Mouse (Mus musculus): Measurements from ENCODE around the gene Mroh3. TPM values are rescaled to one million over a fixed set of nuclear protein-coding genes. Genes with fewer than 3 reads are reported as not detected.

Gene Mroh3
- total and polyA plus RNA-seq, 3 experiments, result not detected

DNA sequence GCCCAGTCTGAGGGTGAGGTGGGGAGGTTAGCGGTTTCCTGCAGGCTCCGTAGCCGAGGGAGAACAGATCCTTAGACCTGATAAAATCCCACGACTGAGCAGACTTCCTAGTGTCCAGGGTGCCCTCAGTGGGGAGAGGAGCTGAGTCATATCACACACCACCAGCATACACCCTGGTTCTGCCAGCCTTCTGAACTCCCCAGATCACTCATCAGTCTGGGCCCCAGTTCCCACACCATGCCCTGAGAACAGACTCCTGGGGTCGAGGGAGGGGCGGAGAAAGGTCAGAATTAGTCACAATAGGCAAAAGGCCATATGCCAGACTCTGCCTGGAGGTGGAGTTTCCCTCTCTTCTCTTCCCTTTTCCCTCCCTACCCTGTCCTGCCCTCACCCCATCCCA, 42.5 kb upstream of the Mroh3 start:
- intact Hi-C loops (cut with DNase I), result no loop called here
- Histone ChIP-seq H3K27me3 (ENCODE audit: control insufficient read depth, insufficient read depth, low read length) (peaks cover 5% of the 10 kb centered on the region; the same call in 1 of the 2 replicates), H3K27ac (no peak overlapping the region), H3K9ac (ENCODE audit: low read depth, low read length) (no peak overlapping the region), H3K36me3 (ENCODE audit: control insufficient read depth, insufficient read depth, low read length) (no peaks in the 10 kb centered on the region), H3K4me1 (ENCODE audit: control insufficient read depth, insufficient read depth, low read length) (no peaks in the 10 kb centered on the region), H3K79me2 (replicated peaks; ENCODE audit: control insufficient read depth, insufficient read depth, low read length) (no peaks in the 10 kb centered on the region), H3K4me3 (no peak overlapping the region)
- no peak for DNase-seq
- WGBS, result 34% methylated on average over 6 of the region's 6 CpGs
- TF ChIP-seq EP300 (IDR thresholded peaks at IDR 0.05; ENCODE audit: insufficient read depth, low read depth, low read length), result no peak

DNA sequence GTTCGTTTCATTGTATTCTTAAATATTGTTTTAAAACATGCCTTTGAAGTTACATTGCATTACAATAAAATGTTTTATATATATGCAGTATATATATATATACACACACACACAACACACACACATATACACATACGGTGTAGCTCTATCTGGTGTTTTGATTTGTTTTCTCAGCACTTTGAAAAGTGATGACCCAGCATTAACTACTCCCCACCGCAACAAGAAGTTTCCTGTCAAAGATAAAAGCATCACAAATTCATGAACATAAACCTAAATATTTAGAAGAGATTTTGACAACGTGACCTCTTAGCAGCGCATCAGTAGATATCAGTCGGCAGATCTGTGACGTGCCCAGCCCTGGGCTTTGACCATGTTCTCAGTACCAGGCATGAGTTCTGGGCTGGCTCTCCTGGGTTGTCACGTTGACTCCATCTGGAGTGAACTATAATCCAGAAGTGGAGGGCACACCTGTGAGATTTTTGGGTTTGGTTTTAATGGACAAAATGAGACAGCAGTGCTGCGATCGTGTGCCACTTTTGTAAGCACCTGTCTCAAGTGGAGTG, 42.0 kb upstream of the Mroh3 start:
- intact Hi-C loops (cut with DNase I), result no loop called here
- peaks cover 3% of the 10 kb centered on the region; the same call in 1 of the 2 replicates for H3K27me3 ChIP-seq (ENCODE audit: control insufficient read depth, insufficient read depth, low read length)
- WGBS, result 76% methylated on average over 10 of the region's 10 CpGs
- H3K4me3 ChIP-seq, result no peak overlapping the region
- H3K27ac ChIP-seq, result no peak overlapping the region
- no peaks in the 10 kb centered on the region for H3K79me2 ChIP-seq (replicated peaks; ENCODE audit: control insufficient read depth, insufficient read depth, low read length)
- H3K4me1 ChIP-seq (ENCODE audit: control insufficient read depth, insufficient read depth, low read length), result no peaks in the 10 kb centered on the region
- no peak for DNase-seq
- no peaks in the 10 kb centered on the region for H3K36me3 ChIP-seq (ENCODE audit: control insufficient read depth, insufficient read depth, low read length)
- TF ChIP-seq POLR2A (IDR thresholded peaks at IDR 0.05; ENCODE audit: insufficient read depth, low read depth, low read length) (no peak), EP300 (IDR thresholded peaks at IDR 0.05; ENCODE audit: insufficient read depth, low read depth, low read length) (no peak), CTCF (IDR thresholded peaks at IDR 0.05) (no peak)
- H3K9ac ChIP-seq (ENCODE audit: low read depth, low read length), result no peak overlapping the region

DNA sequence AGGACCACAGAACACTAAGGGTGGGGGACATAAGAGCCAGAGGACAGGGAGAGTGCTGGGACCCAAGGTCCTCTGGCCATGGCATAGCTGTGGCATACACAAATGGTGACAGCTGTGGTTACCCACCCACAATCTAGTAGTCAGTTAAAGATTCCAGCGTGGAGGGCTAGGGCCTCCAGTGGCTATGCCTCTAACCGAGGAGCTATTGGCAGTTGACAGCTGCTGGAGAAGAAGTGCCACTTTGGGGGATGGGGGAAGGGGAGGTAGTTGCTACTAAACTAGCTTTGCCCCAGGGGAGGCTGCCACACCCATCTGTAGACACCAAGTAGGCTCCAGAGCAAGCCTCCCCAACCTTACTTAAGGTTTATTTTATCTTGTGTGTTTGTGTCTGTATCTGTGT, 40.8 kb upstream of the Mroh3 start:
- no peaks in the 10 kb centered on the region for H3K4me1 ChIP-seq (ENCODE audit: control insufficient read depth, insufficient read depth, low read length)
- no peak for DNase-seq
- H3K79me2 ChIP-seq (replicated peaks; ENCODE audit: control insufficient read depth, insufficient read depth, low read length), result no peaks in the 10 kb centered on the region
- no peak for TF ChIP-seq CTCF (IDR thresholded peaks at IDR 0.05)
- TF ChIP-seq POLR2A (IDR thresholded peaks at IDR 0.05; ENCODE audit: insufficient read depth, low read depth, low read length), result no peak
- H3K9ac ChIP-seq (ENCODE audit: low read depth, low read length), result no peak overlapping the region
- H3K27me3 ChIP-seq (ENCODE audit: control insufficient read depth, insufficient read depth, low read length), result no peaks in the 10 kb centered on the region
- WGBS, result 33% methylated on average over 2 of the region's 2 CpGs
- H3K4me3 ChIP-seq, result no peak overlapping the region
- no peak overlapping the region for H3K27ac ChIP-seq
- intact Hi-C loops (cut with DNase I), result no loop called here
- no peaks in the 10 kb centered on the region for H3K36me3 ChIP-seq (ENCODE audit: control insufficient read depth, insufficient read depth, low read length)

DNA sequence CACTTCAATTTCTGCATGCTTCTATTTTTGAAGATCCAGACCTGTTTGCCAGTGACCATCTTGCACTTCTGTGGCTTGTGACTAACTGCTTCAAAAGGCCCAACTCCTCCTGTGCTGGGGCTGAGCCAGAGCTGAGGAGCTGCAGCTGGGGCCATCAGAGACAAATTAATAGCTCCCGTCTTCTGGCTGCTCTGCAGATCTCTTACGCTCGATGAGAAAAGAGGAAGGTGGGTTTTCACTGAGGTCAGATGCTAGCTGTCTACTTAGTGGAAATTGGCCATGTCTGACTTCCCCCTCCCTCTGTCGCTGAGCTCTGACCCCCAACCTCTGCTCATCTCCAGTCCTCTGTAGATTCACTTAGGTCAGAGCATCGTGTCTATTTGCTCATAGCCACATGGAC, 37.0 kb upstream of the Mroh3 start:
- WGBS, result 60% methylated on average over 5 of the region's 5 CpGs
- TF ChIP-seq EP300 (IDR thresholded peaks at IDR 0.05; ENCODE audit: insufficient read depth, low read depth, low read length) (no peak), CTCF (IDR thresholded peaks at IDR 0.05) (no peak), POLR2A (IDR thresholded peaks at IDR 0.05; ENCODE audit: insufficient read depth, low read depth, low read length) (no peak)
- H3K9ac ChIP-seq (ENCODE audit: low read depth, low read length), result no peak overlapping the region
- H3K4me1 ChIP-seq (ENCODE audit: control insufficient read depth, insufficient read depth, low read length), result no peaks in the 10 kb centered on the region
- no peaks in the 10 kb centered on the region for H3K79me2 ChIP-seq (replicated peaks; ENCODE audit: control insufficient read depth, insufficient read depth, low read length)
- no peak for DNase-seq
- intact Hi-C loops (cut with DNase I), result no loop called here
- H3K4me3 ChIP-seq, result no peak overlapping the region
- no peak overlapping the region for H3K27ac ChIP-seq
- no peaks in the 10 kb centered on the region for H3K27me3 ChIP-seq (ENCODE audit: control insufficient read depth, insufficient read depth, low read length)
- no peaks in the 10 kb centered on the region for H3K36me3 ChIP-seq (ENCODE audit: control insufficient read depth, insufficient read depth, low read length)

GRCm38 (mm10) chr1:136247393-136247792, 34.8 kb upstream of the Mroh3 start:
- Histone ChIP-seq H3K4me3 (no peak overlapping the region), H3K9ac (ENCODE audit: low read depth, low read length) (no peak overlapping the region), H3K27me3 (ENCODE audit: control insufficient read depth, insufficient read depth, low read length) (no peaks in the 10 kb centered on the region), H3K4me1 (ENCODE audit: control insufficient read depth, insufficient read depth, low read length) (no peaks in the 10 kb centered on the region), H3K79me2 (replicated peaks; ENCODE audit: control insufficient read depth, insufficient read depth, low read length) (no peaks in the 10 kb centered on the region), H3K36me3 (ENCODE audit: control insufficient read depth, insufficient read depth, low read length) (no peaks in the 10 kb centered on the region), H3K27ac (no peak overlapping the region)
- TF ChIP-seq CTCF (IDR thresholded peaks at IDR 0.05) (no peak), POLR2A (IDR thresholded peaks at IDR 0.05; ENCODE audit: insufficient read depth, low read depth, low read length) (no peak), EP300 (IDR thresholded peaks at IDR 0.05; ENCODE audit: insufficient read depth, low read depth, low read length) (no peak)
- DNase-seq, result no peak
- 81% methylated on average over 5 of the region's 5 CpGs for WGBS
- intact Hi-C loops (cut with DNase I), result no loop called here

- H3K4me3 ChIP-seq, result no peak overlapping the region
- H3K27ac ChIP-seq, result no peak overlapping the region
- intact Hi-C loops (cut with DNase I), result no loop called here
- no peaks in the 10 kb centered on the region for H3K36me3 ChIP-seq (ENCODE audit: control insufficient read depth, insufficient read depth, low read length)
- no peak overlapping the region for H3K9ac ChIP-seq (ENCODE audit: low read depth, low read length)
- no peaks in the 10 kb centered on the region for H3K27me3 ChIP-seq (ENCODE audit: control insufficient read depth, insufficient read depth, low read length)
- no peaks in the 10 kb centered on the region for H3K79me2 ChIP-seq (replicated peaks; ENCODE audit: control insufficient read depth, insufficient read depth, low read length)
- H3K4me1 ChIP-seq (ENCODE audit: control insufficient read depth, insufficient read depth, low read length), result no peaks in the 10 kb centered on the region
- WGBS, result 70% methylated on average over 5 of the region's 5 CpGs
- TF ChIP-seq CTCF (IDR thresholded peaks at IDR 0.05), result no peak
- TF ChIP-seq EP300 (IDR thresholded peaks at IDR 0.05; ENCODE audit: insufficient read depth, low read depth, low read length), result no peak
- DNase-seq, result no peak
These were observed 31.8 kb upstream of the Mroh3 start for GRCm38 (mm10) chr1:136244469-136244868.

Measured in heart, adult 2 months (tissue).